Mouse (Mus musculus) layer of hippocampus, postnatal 36 days (tissue): ENCODE data around the gene Mrps21. TPM values are rescaled to one million over a fixed set of nuclear protein-coding genes. Genes with fewer than 3 reads are reported as not detected.
"Not testable (repeated sequence)": the region's sequence is repeated elsewhere in the genome, so short reads cannot be mapped to it uniquely, and the experiment has no call there.

Source experiments
- DNase-seq, 2 experiments: peaks; one replicate each; pipeline ENCODE4 v3.0.0; 2022
- total RNA-seq, 2 experiments: library from RNA; stranded (reverse); gene quantifications; 2 replicates each; pipeline ENCODE4 v1.2.3; 2021

Gene Mrps21
- total RNA-seq, result 100 to 1,000 TPM; 159 to 165 TPM

DNA sequence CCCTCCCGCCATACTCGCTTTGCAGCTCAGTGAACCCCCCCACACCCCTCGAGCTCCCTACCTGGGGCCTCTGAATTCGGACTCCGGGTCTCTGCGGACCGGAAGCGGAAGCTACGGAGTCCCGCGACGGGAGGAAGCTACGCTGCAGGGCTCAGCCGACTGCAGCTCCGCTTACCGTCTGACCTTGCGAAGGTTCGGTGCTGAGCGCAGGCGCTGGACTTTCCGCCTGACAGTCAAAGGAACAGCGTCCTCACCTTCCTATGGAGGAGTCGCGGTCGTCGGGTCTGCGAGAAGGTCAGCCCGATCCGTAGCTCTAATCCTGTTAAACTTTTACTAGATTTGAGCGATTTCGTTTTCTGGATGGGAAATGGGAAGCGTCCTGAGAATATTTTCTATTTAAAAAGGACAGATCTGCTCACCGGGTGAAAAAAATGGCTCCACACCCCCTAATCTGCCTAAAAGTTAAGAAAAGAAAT lies at the start of gene Mrps21:
Gene Mrps21, minus strand, starts transcription at position 128 of the 476 bp plus-strand sequence.
- DNase-seq, result peak; percentile 85 to 86

GRCm38 (mm10) chr3:95920532-95920931 lies 49.2 kb upstream of the Mrps21 start:
- DNase-seq, result not testable (repeated sequence)

- DNase-seq, result no peak
These were observed 45.4 kb upstream of the Mrps21 start for GRCm38 (mm10) chr3:95916760-95917159.

- DNase-seq, result no peak
These were observed 43.4 kb upstream of the Mrps21 start for GRCm38 (mm10) chr3:95914706-95915105.

GRCm38 (mm10) chr3:95907613-95908012 lies 36.3 kb upstream of the Mrps21 start:
- no peak for DNase-seq

DNA sequence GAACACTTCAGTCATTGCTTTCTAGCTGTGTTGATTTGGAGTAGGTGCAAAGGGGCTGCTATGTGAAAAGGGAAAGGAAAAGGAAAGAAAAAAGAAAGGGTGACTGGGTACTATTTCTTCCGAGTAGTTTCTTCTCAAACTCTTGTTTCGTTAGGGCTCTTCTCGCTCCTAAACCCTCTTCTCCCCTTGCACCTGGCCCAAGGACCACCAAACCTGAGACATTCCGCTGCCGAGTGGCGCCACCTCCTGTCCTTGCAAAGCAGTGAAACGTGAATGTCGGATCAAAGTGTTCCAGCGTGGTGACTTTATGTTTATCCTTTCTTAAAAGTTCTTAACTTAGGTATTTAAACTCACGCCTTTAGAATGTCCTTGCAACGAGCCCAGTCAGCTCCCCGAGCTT lies 35.5 kb upstream of the Mrps21 start:
- no peak for DNase-seq

- no peak for DNase-seq
These were observed 34.7 kb upstream of the Mrps21 start for GRCm38 (mm10) chr3:95905940-95906492.

GRCm38 (mm10) chr3:95905146-95905939 lies 34.0 kb upstream of the Mrps21 start:
- DNase-seq, result peak; percentile 57 to 60

DNA sequence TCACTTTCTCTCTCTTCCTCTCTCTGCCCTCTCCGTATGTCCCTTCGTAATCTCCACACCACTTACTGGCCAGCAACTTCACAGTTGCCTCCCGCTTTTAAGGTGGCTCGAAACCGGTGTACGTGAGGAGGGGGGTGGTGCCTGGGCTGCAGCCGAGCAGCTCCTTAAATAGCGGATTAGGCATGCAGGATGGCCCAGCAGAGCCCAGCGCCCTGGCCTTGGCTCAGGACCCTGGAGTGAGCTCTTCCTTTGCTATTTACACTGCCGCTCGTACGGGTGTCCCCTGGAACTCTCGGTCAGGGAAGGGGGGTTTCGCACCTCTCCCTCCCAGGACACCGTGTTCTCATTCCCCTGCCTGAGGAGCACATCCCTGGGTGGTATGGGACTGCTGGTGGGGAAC lies 33.2 kb upstream of the Mrps21 start, which contains the start of gene Car14:
Gene Car14, minus strand, starts transcription at position 124 of the 400 bp plus-strand sequence.
- no peak for DNase-seq

DNA sequence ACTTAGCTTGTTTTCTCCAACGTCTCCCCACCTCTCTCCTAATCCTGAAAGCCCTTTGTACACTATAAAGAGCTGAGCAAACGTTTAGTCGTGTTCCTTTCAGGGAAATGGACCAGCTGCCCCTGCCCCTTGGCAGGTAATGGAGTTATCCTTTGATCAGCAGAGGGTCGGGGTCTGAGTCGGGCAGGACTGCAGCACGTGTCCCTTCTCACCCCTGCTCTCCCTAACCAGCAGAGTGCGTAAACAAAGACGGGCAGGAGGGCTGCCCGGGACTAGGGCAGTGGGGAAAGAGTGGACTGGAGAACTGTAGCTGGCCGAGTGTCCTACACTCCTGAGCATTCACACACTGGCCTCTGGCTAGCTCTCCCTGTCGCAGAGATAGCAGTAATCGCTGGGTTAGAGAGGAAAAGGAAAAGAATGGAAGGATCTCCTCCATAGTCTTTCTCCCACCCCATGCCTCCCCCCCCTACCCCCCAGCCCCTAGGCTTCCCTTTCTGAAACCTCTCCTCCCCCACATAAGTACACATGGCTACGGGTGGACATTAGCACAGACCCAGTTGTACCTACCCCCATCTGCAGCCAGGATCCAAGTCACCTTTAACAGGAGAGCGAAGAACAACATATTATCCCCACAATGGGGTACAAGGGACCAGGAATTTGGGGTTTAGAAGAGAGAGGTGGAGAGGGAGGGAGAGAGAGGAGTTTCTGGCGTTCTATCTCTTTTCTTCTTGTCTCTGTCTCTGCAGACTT lies 32.6 kb upstream of the Mrps21 start:
- no peak for DNase-seq

DNA sequence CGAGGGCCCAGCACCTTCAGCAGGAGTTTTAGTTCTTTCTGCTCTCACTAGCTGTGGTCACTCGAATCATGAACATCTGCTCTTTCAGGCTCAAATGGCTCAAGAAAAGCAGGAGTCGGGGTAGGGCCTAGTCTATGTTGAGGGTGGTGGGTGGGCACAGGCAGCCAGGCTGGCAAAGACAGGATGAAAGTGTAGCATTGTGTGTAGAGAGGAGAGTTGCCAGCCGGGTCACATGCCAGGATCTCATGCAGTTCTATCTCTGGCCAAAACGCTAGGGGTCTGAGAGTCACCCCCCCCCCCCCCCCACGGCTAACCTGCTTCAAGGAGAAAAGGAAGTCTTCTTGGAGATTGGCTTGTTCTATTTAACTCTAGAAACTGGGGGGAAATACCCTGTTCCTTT lies 31.3 kb upstream of the Mrps21 start:
- DNase-seq, result no peak

- DNase-seq, result no peak
These were observed 31.0 kb upstream of the Mrps21 start for GRCm38 (mm10) chr3:95902373-95902625.

DNA sequence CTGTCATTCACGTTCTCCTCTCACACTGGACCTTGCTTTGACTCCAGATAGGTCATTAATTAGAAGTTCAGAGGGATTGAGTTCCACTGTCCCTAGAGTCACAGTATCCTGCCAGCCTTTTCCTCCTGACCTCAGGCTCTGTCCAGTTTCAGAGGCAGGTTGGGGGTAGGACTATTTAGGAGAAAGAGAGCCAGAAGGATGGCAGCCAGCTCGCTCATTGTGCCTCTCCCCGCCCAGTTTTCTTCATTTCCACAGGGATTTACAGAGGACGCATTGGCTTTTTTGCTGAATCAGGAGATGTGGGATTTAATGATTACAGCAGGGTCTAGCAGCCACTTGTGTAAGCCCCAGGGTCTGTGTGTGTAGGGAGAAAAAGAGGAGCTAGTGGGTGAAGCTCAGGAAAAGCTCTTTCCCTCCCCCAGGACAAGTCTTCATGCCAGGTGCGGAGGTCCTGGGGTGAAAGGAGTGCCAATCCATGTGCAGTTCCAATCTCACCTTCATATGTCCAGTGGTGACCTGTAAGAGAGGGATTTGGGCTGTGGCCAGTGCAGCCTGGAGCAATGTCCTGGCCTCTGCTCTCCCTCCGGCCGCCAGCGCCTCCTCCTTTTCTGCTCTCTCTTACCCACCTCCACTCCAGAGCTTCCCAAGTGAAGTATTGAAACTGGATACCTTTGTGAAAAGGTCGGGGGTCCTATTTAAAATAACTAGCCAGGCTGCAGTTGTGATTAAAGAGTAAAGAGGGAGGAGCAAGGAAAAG lies 30.5 kb upstream of the Mrps21 start:
- no peak for DNase-seq

GRCm38 (mm10) chr3:95899800-95900524 lies 28.6 kb upstream of the Mrps21 start:
- DNase-seq, result no peak

DNA sequence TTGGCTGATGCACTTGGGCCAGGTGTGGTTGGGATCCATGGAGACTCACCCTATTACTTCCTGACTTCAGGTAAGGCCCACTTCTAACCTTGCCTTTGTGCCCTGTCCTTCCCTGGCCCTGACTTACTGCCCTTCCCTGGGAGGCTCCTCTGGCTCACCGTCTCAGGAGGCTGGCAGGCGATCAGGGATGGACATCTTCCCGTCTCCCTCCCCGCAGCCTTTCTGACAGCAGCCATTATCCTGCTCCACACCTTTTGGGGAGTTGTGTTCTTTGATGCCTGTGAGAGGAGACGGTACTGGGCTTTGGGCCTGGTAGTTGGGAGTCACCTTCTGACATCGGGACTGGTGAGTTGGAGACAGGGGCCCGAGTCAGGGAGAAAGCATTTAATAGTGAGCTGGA lies 24.2 kb upstream of the Mrps21 start:
- DNase-seq, result not testable (repeated sequence)

- peak; percentile 40 to 43 for DNase-seq
These were observed 23.2 kb upstream of the Mrps21 start for GRCm38 (mm10) chr3:95894317-95895160.

DNA sequence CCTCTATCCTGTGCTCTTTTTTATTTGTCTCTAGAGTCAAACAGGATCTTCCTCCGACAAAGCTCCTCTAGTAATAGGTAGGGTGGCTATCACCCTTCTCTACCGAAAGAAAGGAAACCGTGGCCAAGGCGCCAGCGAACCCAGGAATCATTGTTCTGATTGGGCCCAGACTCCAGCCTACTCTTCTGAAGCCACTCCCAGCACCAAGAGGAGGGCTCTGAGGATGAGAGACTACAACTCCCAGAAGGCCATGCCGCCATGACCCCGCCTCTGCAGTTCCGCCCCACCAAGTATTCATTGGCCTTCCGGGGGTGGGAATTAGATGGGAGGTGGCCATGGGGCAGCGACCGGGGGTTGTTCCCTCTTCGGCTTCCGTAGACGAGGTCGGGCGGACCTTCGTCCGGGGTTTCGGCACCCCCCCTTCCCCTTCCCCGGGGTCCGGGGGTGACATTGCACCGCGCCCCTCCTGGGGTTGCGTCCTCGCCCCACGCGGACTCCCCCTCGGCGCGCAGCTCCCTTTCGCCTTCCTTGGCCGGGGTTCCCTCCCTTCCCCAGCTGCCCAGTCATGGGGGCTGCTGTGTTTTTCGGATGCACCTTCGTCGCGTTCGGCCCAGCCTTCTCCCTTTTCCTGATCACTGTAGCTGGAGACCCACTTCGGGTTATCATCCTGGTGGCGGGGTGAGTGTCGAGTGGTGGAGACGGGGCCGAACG lies 22.4 kb upstream of the Mrps21 start, which contains the start of gene Aph1a:
Gene Aph1a, plus strand, starts transcription at position 364 of the 711 bp plus-strand sequence.
- DNase-seq, result peak; percentile 96 to 97

DNA sequence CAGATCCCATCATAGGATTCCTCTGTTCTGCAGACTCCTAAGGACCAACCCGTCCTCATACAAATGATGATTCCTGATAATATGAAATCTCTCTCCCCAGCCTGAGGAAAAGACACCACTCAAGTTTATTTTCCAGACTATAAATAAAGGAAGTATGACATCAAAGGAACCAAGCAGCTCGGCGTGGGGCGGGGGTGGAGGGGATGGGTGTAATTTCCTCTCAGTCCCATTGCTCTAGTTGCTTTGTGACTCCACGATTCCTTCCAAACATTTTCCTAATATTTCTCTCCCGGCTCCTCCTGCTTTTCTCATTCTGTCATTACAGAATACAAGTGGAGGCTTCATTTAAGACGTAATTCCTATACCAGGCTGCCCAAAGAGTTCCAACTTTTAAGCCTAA lies 21.8 kb upstream of the Mrps21 start:
- no peak for DNase-seq

- no peak for DNase-seq
These were observed 21.0 kb upstream of the Mrps21 start for GRCm38 (mm10) chr3:95892066-95893052.
